Mouse (Mus musculus) forebrain, embryonic 11.5 days (tissue): Measurements from ENCODE around the gene Foxp4. TPM values are rescaled to one million over a fixed set of nuclear protein-coding genes. Genes with fewer than 3 reads are reported as not detected.
"Not testable (repeated sequence)": the region's sequence is repeated elsewhere in the genome, so short reads cannot be mapped to it uniquely, and the experiment has no call there.

Experiments
- ATAC-seq: fragments of 200-750 bp; cut with Nextera tagmentation; replicated peaks from 2 replicates; pipeline ENCODE4 v1.8.0; 2017; ENCODE audit warnings: moderate TSS enrichment; ENCODE audit not compliant: low FRiP score
- DNase-seq: peaks from one replicate; pipeline ENCODE4 v3.0.0-alpha.2; 2017; ENCODE audit warnings: low spot score
- H3K27ac ChIP-seq: fragments of 300-500 bp; sonication (generic); 2 replicates; pipeline ENCODE4 v1.5.1; 2014; ENCODE audit warnings: low read depth, low read length
- H3K27me3 ChIP-seq: fragments of 300-500 bp; sonication (generic); 2 replicates; pipeline ENCODE4 v1.6.1; 2014; ENCODE audit warnings: mild to moderate bottlenecking, low read length, mixed read lengths; ENCODE audit not compliant: control insufficient read depth, insufficient read depth
- H3K36me3 ChIP-seq: fragments of 300-500 bp; sonication (generic); 2 replicates; pipeline ENCODE4 v1.6.1; 2014; ENCODE audit warnings: mild to moderate bottlenecking, low read length, moderate library complexity, mixed read lengths; ENCODE audit not compliant: control insufficient read depth, insufficient read depth
- H3K4me1 ChIP-seq: fragments of 300-500 bp; sonication (generic); replicated peaks from 2 replicates; pipeline ENCODE4 v1.6.1; 2014; ENCODE audit warnings: low read length, mixed read lengths; ENCODE audit not compliant: control insufficient read depth, insufficient read depth
- H3K4me2 ChIP-seq: fragments of 300-500 bp; sonication (generic); 2 replicates; pipeline ENCODE4 v1.6.1; 2014; ENCODE audit warnings: low read depth, mild to moderate bottlenecking, low read length, moderate library complexity, mixed read lengths; ENCODE audit not compliant: severe bottlenecking
- H3K4me3 ChIP-seq: fragments of 300-500 bp; sonication (generic); 2 replicates; pipeline ENCODE4 v1.5.1; 2014; ENCODE audit warnings: low read depth, low read length
- H3K9ac ChIP-seq: fragments of 300-500 bp; sonication (generic); 2 replicates; pipeline ENCODE4 v1.6.1; 2014; ENCODE audit warnings: low read length
- H3K9me3 ChIP-seq: fragments of 300-500 bp; sonication (generic); 2 replicates; pipeline ENCODE4 v1.6.1; 2016; ENCODE audit warnings: low read length, mixed read lengths; ENCODE audit not compliant: control insufficient read depth
- WGBS: fragments of 180-500 bp; shearing (Covaris S2); extraction: QIAGEN DNeasy Blood & Tissue Kit; methylation state at CpG from one replicate; pipeline ENCODE4 v1.1.7; 2014; 5-methylcytosine and 5-hydroxymethylcytosine counted together
- polyA plus RNA-seq: library from polyadenylated mRNA; unstranded; fragments of >200 nt; fragmentation: Nextera tagmentation; extraction: Ambion mirVana; gene quantifications from 2 replicates; pipeline ENCODE4 v1.2.1, GENCODE M21; 2014

Foxp4 gene
- polyA plus RNA-seq, 1 experiment from 2014 or later = 26.1 TPM

GRCm38 (mm10) chr17:47866037-47866436, 58.4 kb downstream of the Foxp4 start:
- 76% methylated on average over 10 of the region's 10 CpGs for WGBS
- Histone ChIP-seq H3K9ac (no peak overlapping the region), H3K9me3 (no peaks in the 10 kb centered on the region), H3K4me3 (no peak overlapping the region), H3K4me1 (peaks cover 7% of the 10 kb centered on the region), H3K36me3 (peaks cover 3% of the 10 kb centered on the region; the same call in 1 of the 2 replicates), H3K4me2 (no peak overlapping the region), H3K27ac (no peak overlapping the region), H3K27me3 (no peaks in the 10 kb centered on the region)
- ATAC-seq (no peak), DNase-seq (no peak)

GRCm38 (mm10) chr17:47864496-47864895, 59.9 kb downstream of the Foxp4 start:
- DNase-seq (peak; percentile 93), ATAC-seq (peak; percentile 80)
- Histone ChIP-seq H3K36me3 (no peaks in the 10 kb centered on the region; the same call in 1 of the 2 replicates), H3K9ac (no peak overlapping the region), H3K27me3 (no peaks in the 10 kb centered on the region), H3K4me3 (no peak overlapping the region), H3K9me3 (no peaks in the 10 kb centered on the region), H3K4me2 (0 out of 2 replicates have a peak overlapping the region, but pooled peaks have one; percentile 15), H3K27ac (no peak overlapping the region), H3K4me1 (peaks cover 7% of the 10 kb centered on the region)
- 3% methylated on average over 17 of the region's 17 CpGs for WGBS

GRCm38 (mm10) chr17:47863437-47863836, 61.0 kb downstream of the Foxp4 start:
- Histone ChIP-seq H3K27me3 (no peaks in the 10 kb centered on the region), H3K9ac (no peak overlapping the region; the same call in 1 of the 2 replicates), H3K27ac (no peak overlapping the region), H3K36me3 (no peaks in the 10 kb centered on the region; the same call in 1 of the 2 replicates), H3K4me2 (no peak overlapping the region), H3K4me1 (peaks cover 7% of the 10 kb centered on the region), H3K4me3 (no peak overlapping the region), H3K9me3 (no peaks in the 10 kb centered on the region)
- DNase-seq (no peak), ATAC-seq (peak; percentile 52)
- WGBS = 6% methylated on average over 11 of the region's 11 CpGs

- no peak overlapping the region for H3K4me2 ChIP-seq
- no peaks in the 10 kb centered on the region for H3K9me3 ChIP-seq
- H3K27me3 ChIP-seq = no peaks in the 10 kb centered on the region
- H3K27ac ChIP-seq = no peak overlapping the region
- H3K9ac ChIP-seq = no peak overlapping the region
- H3K4me3 ChIP-seq = no peak overlapping the region
- no peak for ATAC-seq
- WGBS = 64% methylated on average over 4 of the region's 4 CpGs
- no peak for DNase-seq
- peaks cover 7% of the 10 kb centered on the region for H3K4me1 ChIP-seq
- no peaks in the 10 kb centered on the region; the same call in 1 of the 2 replicates for H3K36me3 ChIP-seq
Measured at GRCm38 (mm10) chr17:47863023-47863422, 61.4 kb downstream of the Foxp4 start.

GRCm38 (mm10) chr17:47855544-47855943, 68.9 kb downstream of the Foxp4 start:
- no peak overlapping the region for H3K4me2 ChIP-seq
- no peak for ATAC-seq
- DNase-seq = no peak
- 77% methylated on average over 4 of the region's 4 CpGs for WGBS
- no peaks in the 10 kb centered on the region for H3K36me3 ChIP-seq
- H3K4me3 ChIP-seq = no peak overlapping the region
- H3K9ac ChIP-seq = no peak overlapping the region
- peaks cover 3% of the 10 kb centered on the region; the same call in 1 of the 2 replicates for H3K27me3 ChIP-seq
- H3K9me3 ChIP-seq = no peaks in the 10 kb centered on the region
- no peak overlapping the region for H3K27ac ChIP-seq
- H3K4me1 ChIP-seq = no peaks in the 10 kb centered on the region; the same call in 1 of the 2 replicates

GRCm38 (mm10) chr17:47854908-47855307, 69.5 kb downstream of the Foxp4 start:
- Histone ChIP-seq H3K4me3 (no peak overlapping the region), H3K4me1 (no peaks in the 10 kb centered on the region; the same call in 1 of the 2 replicates), H3K4me2 (no peak overlapping the region), H3K36me3 (no peaks in the 10 kb centered on the region), H3K9me3 (no peaks in the 10 kb centered on the region), H3K9ac (no peak overlapping the region), H3K27ac (no peak overlapping the region), H3K27me3 (peaks cover 3% of the 10 kb centered on the region; the same call in 1 of the 2 replicates)
- ATAC-seq (no peak), DNase-seq (no peak)
- WGBS = 83% methylated on average over 8 of the region's 8 CpGs

GRCm38 (mm10) chr17:47853760-47854159, 70.7 kb downstream of the Foxp4 start:
- no peak overlapping the region for H3K4me2 ChIP-seq
- ATAC-seq = no peak
- H3K9me3 ChIP-seq = no peaks in the 10 kb centered on the region
- H3K9ac ChIP-seq = no peak overlapping the region
- 96% methylated on average over 4 of the region's 4 CpGs for WGBS
- H3K4me3 ChIP-seq = no peak overlapping the region
- peaks cover 3% of the 10 kb centered on the region; the same call in 1 of the 2 replicates for H3K27me3 ChIP-seq
- no peak for DNase-seq
- H3K4me1 ChIP-seq = no peaks in the 10 kb centered on the region; the same call in 1 of the 2 replicates
- H3K36me3 ChIP-seq = no peaks in the 10 kb centered on the region
- no peak overlapping the region for H3K27ac ChIP-seq

- no peak overlapping the region for H3K9ac ChIP-seq
- DNase-seq (no peak), ATAC-seq (no peak)
- no peaks in the 10 kb centered on the region; the same call in 1 of the 2 replicates for H3K4me1 ChIP-seq
- H3K4me3 ChIP-seq = no peak overlapping the region
- H3K4me2 ChIP-seq = no peak overlapping the region
- H3K9me3 ChIP-seq = no peaks in the 10 kb centered on the region
- no peak overlapping the region for H3K27ac ChIP-seq
- H3K36me3 ChIP-seq = no peaks in the 10 kb centered on the region
- H3K27me3 ChIP-seq = peaks cover 3% of the 10 kb centered on the region; the same call in 1 of the 2 replicates
- 96% methylated on average over 3 of the region's 4 CpGs for WGBS
Measured at GRCm38 (mm10) chr17:47853336-47853735, 71.1 kb downstream of the Foxp4 start.

GRCm38 (mm10) chr17:47851798-47852360, 72.6 kb downstream of the Foxp4 start:
- not testable (repeated sequence) for H3K4me1 ChIP-seq, H3K36me3 ChIP-seq, H3K9me3 ChIP-seq, H3K27ac ChIP-seq, H3K27me3 ChIP-seq, DNase-seq, ATAC-seq, H3K9ac ChIP-seq, H3K4me3 ChIP-seq
- H3K4me2 ChIP-seq = peak overlapping the region; percentile 40
- WGBS = 18% methylated on average over 22 of the region's 22 CpGs
